In the genomic region with DNA sequence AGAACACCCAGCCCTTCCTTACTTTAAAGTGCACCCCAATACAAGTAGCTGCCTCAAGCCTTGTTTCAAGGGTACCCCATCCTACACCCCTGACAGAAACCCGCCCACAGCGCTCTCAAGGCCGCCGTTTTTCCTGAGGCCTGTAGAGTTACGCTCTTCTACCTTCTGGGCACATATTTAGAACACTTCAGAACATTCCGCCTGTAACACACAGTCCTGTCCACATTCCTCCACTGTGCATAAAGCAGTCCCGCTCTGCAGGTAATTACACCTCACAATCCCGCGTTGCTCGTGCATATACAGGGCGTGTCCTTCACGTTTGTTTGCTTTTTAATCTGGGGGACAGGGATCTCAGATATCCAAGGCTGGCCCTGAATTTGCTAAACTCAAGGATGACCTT, we compare ENCODE assay signal across 20 mouse cellular contexts. TPM values are rescaled to one million over a fixed set of nuclear protein-coding genes. Genes with fewer than 3 reads are reported as not detected.
A peak's percentile ranks its signal among the peaks of the same experiment; 100 is the strongest.
DNase-seq lines count a peak whose midpoint lies in the region; ATAC-seq and TF ChIP-seq lines count a peak whose summit lies in the region.
"Had no signal": no experiment of that assay in that cellular context is flagged by ENCODE, and none has a peak within 500 bp of the region (broad histone marks: within the 10 kb centered on the region; RNA-seq: fewer than 3 reads in every experiment).

No protein-coding gene starts in this region.

- 23% methylated on average over 12 of the region's 12 CpGs for WGBS in lung, adult 2 months
- 3% methylated on average over 12 of the region's 12 CpGs for WGBS in embryonic facial prominence, embryonic 10.5 days
- 5% methylated on average over 12 of the region's 12 CpGs for WGBS in intestine, postnatal 0 days
- 4% methylated on average over 12 of the region's 12 CpGs for WGBS in kidney, embryonic 16.5 days

- no peaks in the 10 kb centered on the region for H3K9me3 ChIP-seq in embryonic facial prominence, embryonic 10.5 days
- no peaks in the 10 kb centered on the region for H3K9me3 ChIP-seq in intestine, postnatal 0 days (ENCODE audit: control insufficient read depth)
- no peaks in the 10 kb centered on the region for H3K9me3 ChIP-seq in kidney, embryonic 16.5 days (ENCODE audit: low read length)

- H3K4me3 ChIP-seq in lung, adult 2 months (replicated peaks; ENCODE audit: extremely low read depth, low read depth, low read length) = peak overlapping the region; percentile 96
- peak overlapping the region; percentile 70 for H3K4me3 ChIP-seq in embryonic facial prominence, embryonic 10.5 days
- H3K4me3 ChIP-seq in intestine, postnatal 0 days (ENCODE audit: low read depth, low read length) = peak overlapping the region; percentile 65
- no peak overlapping the region for H3K4me3 ChIP-seq in kidney, embryonic 16.5 days (ENCODE audit: low read length)
- H3K4me3 ChIP-seq: heart, adult 2 months had no signal

- no peak overlapping the region for H3K27ac ChIP-seq in embryonic facial prominence, embryonic 10.5 days (replicated peaks)
- H3K27ac ChIP-seq in intestine, postnatal 0 days (ENCODE audit: low read depth, low read length) = peak overlapping the region; percentile 87
- H3K27ac ChIP-seq in kidney, embryonic 16.5 days (ENCODE audit: low read length) = no peak overlapping the region
- H3K27ac ChIP-seq: heart, adult 2 months; hindbrain, postnatal 0 days; kidney, postnatal 0 days; liver, embryonic 14.5 days had no signal

- H3K27me3 ChIP-seq in embryonic facial prominence, embryonic 10.5 days (replicated peaks; ENCODE audit: low read depth, poor library complexity, severe bottlenecking) = peaks cover 100% of the 10 kb centered on the region
- peaks cover 88% of the 10 kb centered on the region for H3K27me3 ChIP-seq in intestine, postnatal 0 days (replicated peaks; ENCODE audit: control insufficient read depth, insufficient read depth, low read length)
- H3K27me3 ChIP-seq in kidney, embryonic 16.5 days (ENCODE audit: insufficient read depth, low read length) = peaks cover 99% of the 10 kb centered on the region

- DNase-seq in lung, adult 2 months = no peak
- no peak for DNase-seq in lung, postnatal 14 days
- peak; percentile 28 for DNase-seq in ZHBTc4 (ENCODE audit: low read depth, low spot score)
- no peak for DNase-seq in embryonic facial prominence, embryonic 10.5 days (ENCODE audit: low spot score)
- no peak for DNase-seq in ovary, postnatal 36 days (ENCODE audit: low spot score)
- DNase-seq: cerebellum, adult 9-11 months; gastrocnemius, postnatal 14 days; heart, adult 2 months; heart, postnatal 36 days; left cerebral cortex, postnatal 4 days; right cerebral cortex, postnatal 14 days; thymus, adult 18-20 months had no signal

- TF ChIP-seq CTCF in lung, adult 2 months (IDR thresholded peaks at IDR 0.05; ENCODE audit: insufficient read depth, low read length) = no peak
- no peak for TF ChIP-seq CTCF in intestine, postnatal 0 days (IDR thresholded peaks at IDR 0.05; ENCODE audit: low read depth)

- peak overlapping the region; percentile 84 for H3K4me2 ChIP-seq in intestine, postnatal 0 days (replicated peaks; ENCODE audit: low read depth)
- H3K4me2 ChIP-seq in kidney, embryonic 16.5 days (replicated peaks; ENCODE audit: low read depth, low read length) = no peak overlapping the region

- TF ChIP-seq POLR2A in lung, adult 2 months (IDR thresholded peaks at IDR 0.05; ENCODE audit: borderline replicate concordance, extremely low read depth, low read depth, low read length) = no peak

- ATAC-seq in intestine, postnatal 0 days = no peak
- no peak for ATAC-seq in kidney, embryonic 16.5 days (ENCODE audit: low FRiP score, low TSS enrichment)
- ATAC-seq in erythroblast, adult 5-6 weeks (replicated peaks; ENCODE audit: low FRiP score, poor library complexity, severe bottlenecking) = no peak
- ATAC-seq: hindbrain, postnatal 0 days; midbrain, embryonic 16.5 days had no signal

- H3K36me3 ChIP-seq in embryonic facial prominence, embryonic 10.5 days (replicated peaks) = no peaks in the 10 kb centered on the region
- H3K36me3 ChIP-seq in intestine, postnatal 0 days (ENCODE audit: control insufficient read depth, insufficient read depth) = no peaks in the 10 kb centered on the region
- H3K36me3 ChIP-seq in kidney, embryonic 16.5 days (ENCODE audit: insufficient read depth, low read length) = no peaks in the 10 kb centered on the region

- peak overlapping the region; percentile 75 for H3K9ac ChIP-seq in intestine, postnatal 0 days (ENCODE audit: low read depth, low read length)
- no peak overlapping the region for H3K9ac ChIP-seq in kidney, embryonic 16.5 days (replicated peaks; ENCODE audit: low read length)
- H3K9ac ChIP-seq: liver, embryonic 14.5 days had no signal

- H3K4me1 ChIP-seq in lung, adult 2 months (ENCODE audit: control insufficient read depth, insufficient read depth, low read length) = peaks cover 5% of the 10 kb centered on the region
- peaks cover 49% of the 10 kb centered on the region for H3K4me1 ChIP-seq in embryonic facial prominence, embryonic 10.5 days
- H3K4me1 ChIP-seq in intestine, postnatal 0 days (replicated peaks; ENCODE audit: control insufficient read depth, insufficient read depth, low read length) = no peaks in the 10 kb centered on the region
- H3K4me1 ChIP-seq in kidney, embryonic 16.5 days (ENCODE audit: insufficient read depth, low read length) = peaks cover 25% of the 10 kb centered on the region

RNA-seq across cellular contexts. Expression of gene Foxf1, which starts 4.2 kb away (rescaled TPM):
- 194 and 406 TPM in 2 replicates for polyA plus RNA-seq in lung, adult 2 months (2012; rRNA removed)
- polyA plus RNA-seq in embryonic facial prominence, embryonic 10.5 days (2016; fragmentation: Nextera tagmentation; extraction: Ambion mirVana) = 28.8 and 30.1 TPM in 2 replicates
- 49.8 and 50.1 TPM in 2 replicates for polyA plus RNA-seq in intestine, postnatal 0 days (2015; fragmentation: Nextera tagmentation; extraction: Ambion mirVana)
- polyA plus RNA-seq in kidney, embryonic 16.5 days (2015; fragmentation: Nextera tagmentation; extraction: Ambion mirVana) = 1.5 and 4.6 TPM in 2 replicates
- total RNA-seq in erythroblast, adult 5-6 weeks (2015; ENCODE audit: low replicate concordance) = not detected in 2 replicates
- total RNA-seq in erythroblast, adult 5-6 weeks (2017; ENCODE audit: low replicate concordance) = not detected in 2 replicates
- total RNA-seq: megakaryocyte, adult 5-6 weeks had no signal

RNA-seq across cellular contexts. Expression of gene Mthfsd, which starts 28.2 kb away (rescaled TPM):
- 44.7 and 51.6 TPM in 2 replicates for polyA plus RNA-seq in lung, adult 2 months (2012; rRNA removed)
- 68.2 and 72.3 TPM in 2 replicates for polyA plus RNA-seq in embryonic facial prominence, embryonic 10.5 days (2016; fragmentation: Nextera tagmentation; extraction: Ambion mirVana)
- 24.9 and 25.1 TPM in 2 replicates for polyA plus RNA-seq in intestine, postnatal 0 days (2015; fragmentation: Nextera tagmentation; extraction: Ambion mirVana)
- polyA plus RNA-seq in kidney, embryonic 16.5 days (2015; fragmentation: Nextera tagmentation; extraction: Ambion mirVana) = 75.7 and 81.1 TPM in 2 replicates
- 1.5 and 3.5 TPM in 2 replicates for total RNA-seq in erythroblast, adult 5-6 weeks (2015; ENCODE audit: low replicate concordance)
- 2.2 and 21.7 TPM in 2 replicates for total RNA-seq in erythroblast, adult 5-6 weeks (2017; ENCODE audit: low replicate concordance)

RNA-seq across cellular contexts. Expression of gene Foxc2, which starts 36.0 kb away (rescaled TPM):
- 1.4 and 1.6 TPM in 2 replicates for polyA plus RNA-seq in lung, adult 2 months (2012; rRNA removed)
- polyA plus RNA-seq in embryonic facial prominence, embryonic 10.5 days (2016; fragmentation: Nextera tagmentation; extraction: Ambion mirVana) = 11.7 and 15.2 TPM in 2 replicates
- polyA plus RNA-seq in intestine, postnatal 0 days (2015; fragmentation: Nextera tagmentation; extraction: Ambion mirVana) = 0.48 and 0.60 TPM in 2 replicates
- 24.9 and 27.3 TPM in 2 replicates for polyA plus RNA-seq in kidney, embryonic 16.5 days (2015; fragmentation: Nextera tagmentation; extraction: Ambion mirVana)
- total RNA-seq in erythroblast, adult 5-6 weeks (2015; ENCODE audit: low replicate concordance) = not detected in 2 replicates
- not detected in 2 replicates for total RNA-seq in erythroblast, adult 5-6 weeks (2017; ENCODE audit: low replicate concordance)
- total RNA-seq: megakaryocyte, adult 5-6 weeks had no signal

RNA-seq across cellular contexts. Expression of gene Foxl1, which starts 47.8 kb away (rescaled TPM):
- 2.5 and 3.0 TPM in 2 replicates for polyA plus RNA-seq in lung, adult 2 months (2012; rRNA removed)
- polyA plus RNA-seq in embryonic facial prominence, embryonic 10.5 days (2016; fragmentation: Nextera tagmentation; extraction: Ambion mirVana) = 2.8 and 4.6 TPM in 2 replicates
- 2.6 and 2.8 TPM in 2 replicates for polyA plus RNA-seq in intestine, postnatal 0 days (2015; fragmentation: Nextera tagmentation; extraction: Ambion mirVana)
- 6.5 and 6.7 TPM in 2 replicates for polyA plus RNA-seq in kidney, embryonic 16.5 days (2015; fragmentation: Nextera tagmentation; extraction: Ambion mirVana)
- total RNA-seq in erythroblast, adult 5-6 weeks (2015; ENCODE audit: low replicate concordance) = not detected in 2 replicates
- total RNA-seq in erythroblast, adult 5-6 weeks (2017; ENCODE audit: low replicate concordance) = not detected in 2 replicates
- total RNA-seq: megakaryocyte, adult 5-6 weeks had no signal
